Mouse (Mus musculus) lung, adult 2 months (tissue): Measurements from ENCODE around the gene Bpifc.

Source experiments
- CTCF ChIP-seq: fragments of 200-500 bp; IDR thresholded peaks from 2 replicates; pipeline ENCODE4 v1.5.1; 2011; ENCODE audit warnings: mild to moderate bottlenecking, low read length, control low read depth; ENCODE audit not compliant: insufficient read depth
- POLR2A ChIP-seq: fragments of 200-500 bp; IDR thresholded peaks from 2 replicates; pipeline ENCODE4 v1.6.1; 2011; ENCODE audit warnings: low read depth, mild to moderate bottlenecking, control low read depth, low read length, borderline replicate concordance; ENCODE audit errors: extremely low read depth

DNA sequence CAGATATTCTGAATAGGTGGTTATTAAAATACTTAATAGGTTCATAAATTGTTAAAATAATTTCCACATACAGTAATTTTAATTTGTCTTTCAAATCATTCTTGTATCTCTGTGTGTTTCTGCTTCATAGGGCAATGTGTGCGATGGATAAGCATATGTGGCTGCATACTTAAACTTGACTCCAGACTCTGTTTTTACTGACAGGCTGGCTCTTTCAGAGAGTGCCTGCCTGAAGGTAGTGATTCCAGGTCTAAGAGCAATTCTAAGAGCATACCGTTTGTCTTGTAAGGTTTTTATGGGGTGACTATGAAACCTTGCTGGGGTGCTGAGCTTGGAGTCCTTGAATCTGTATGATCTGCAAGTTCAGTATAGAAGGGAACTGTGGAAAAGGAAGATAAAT lies 14.2 kb upstream of the Bpifc start:
- no peak for TF ChIP-seq CTCF
- TF ChIP-seq POLR2A: no peak
